Mouse (Mus musculus) thymus, postnatal 25 days (tissue): ENCODE measurements around the gene Prkar2b.
A peak's percentile ranks its signal among the peaks of the same experiment; 100 is the strongest.

Experiments used
- DNase-seq: peaks from one replicate; pipeline ENCODE4 v3.0.0; 2022

The Prkar2b gene

DNA sequence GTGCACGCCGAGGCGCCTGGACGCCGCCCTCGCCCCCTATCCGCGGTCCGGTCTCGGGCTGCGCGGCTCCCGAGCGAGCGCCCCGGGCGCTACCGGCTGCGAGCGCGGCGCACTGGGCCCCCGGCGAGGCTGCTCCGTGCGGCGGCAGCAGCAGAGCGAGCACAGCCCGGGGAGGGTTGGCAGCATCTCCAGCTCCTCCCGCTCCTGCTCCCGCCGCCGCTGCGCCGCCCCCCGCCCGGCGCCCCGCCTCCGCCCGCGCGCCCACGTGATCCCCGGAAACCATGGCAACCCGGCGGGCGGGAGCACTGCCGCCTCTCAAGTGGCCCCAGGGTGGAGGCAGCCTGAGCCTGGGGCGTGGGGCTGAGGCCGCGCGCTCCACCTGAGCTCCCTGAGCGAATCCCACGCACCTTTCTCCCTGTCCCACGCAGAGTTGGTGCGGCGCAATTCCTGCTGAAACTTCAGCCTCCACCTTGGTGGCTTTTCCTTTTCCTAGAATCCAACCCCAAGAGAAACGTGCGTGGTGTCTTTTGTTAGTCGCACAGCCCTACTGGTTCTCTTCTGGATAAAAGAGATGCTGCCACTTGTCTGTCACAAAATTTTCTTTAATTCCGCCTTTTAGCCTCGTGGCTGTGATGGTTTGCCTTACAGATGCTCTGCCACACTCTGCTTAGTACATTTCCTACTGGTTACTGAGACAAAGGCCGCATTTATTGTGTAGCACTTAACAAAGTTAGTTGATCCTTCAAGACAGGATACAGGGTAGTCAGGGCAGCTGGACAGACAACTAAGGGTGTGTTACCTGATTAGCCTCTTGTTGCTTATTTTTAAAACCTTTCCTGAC, at the start of gene Prkar2b:
Prkar2b (minus strand) TSS at position 207 of the 841 bp plus-strand sequence.
- DNase-seq, result peak; percentile 97

GRCm38 (mm10) chr12:32109201-32109600, 48.1 kb upstream of the Prkar2b start:
- DNase-seq, result no peak

- DNase-seq, result no peak
These were observed 43.9 kb upstream of the Prkar2b start for GRCm38 (mm10) chr12:32104955-32105521.

DNA sequence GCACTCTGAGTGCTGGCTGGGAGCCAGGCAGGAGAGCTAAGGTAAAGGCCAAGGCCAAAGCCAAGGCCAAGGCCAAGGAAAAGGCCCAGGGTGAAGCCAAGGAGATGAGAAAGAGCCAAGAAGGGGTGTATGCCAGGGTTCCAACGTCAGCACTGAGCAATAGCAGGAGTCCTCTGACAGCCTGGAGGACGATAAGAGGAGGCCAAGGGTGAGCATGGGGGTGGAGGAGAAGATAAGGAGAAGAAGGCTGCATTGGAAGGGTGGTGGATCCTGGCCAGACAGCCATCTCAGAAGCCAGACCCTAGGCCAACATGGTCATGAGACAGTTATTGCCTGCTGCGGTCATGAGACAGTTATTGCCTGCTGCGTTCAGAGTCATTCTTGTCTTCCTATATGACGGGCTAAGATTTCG, 43.4 kb upstream of the Prkar2b start:
- DNase-seq, result no peak

DNA sequence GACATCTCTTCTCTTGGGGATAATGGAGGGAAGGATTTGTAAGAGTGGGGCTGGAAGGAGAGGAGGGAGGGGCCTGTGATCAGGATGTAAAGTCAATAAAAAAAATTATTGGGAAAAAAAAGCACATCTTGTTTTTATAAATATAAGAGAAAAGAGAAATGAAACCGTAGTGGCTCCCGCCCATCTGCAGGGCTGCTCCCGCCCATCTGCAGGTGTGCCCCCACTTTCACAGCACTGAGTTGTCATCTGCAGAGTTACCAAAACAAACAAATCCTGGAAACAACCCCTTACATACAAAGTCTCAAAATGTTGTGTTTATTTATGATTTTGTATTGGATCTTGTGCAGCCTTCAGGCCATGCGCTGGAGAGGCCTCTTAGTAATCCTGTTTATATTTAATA, 40.2 kb upstream of the Prkar2b start:
- no peak for DNase-seq

GRCm38 (mm10) chr12:32099686-32100206, 38.6 kb upstream of the Prkar2b start:
- DNase-seq, result no peak

DNA sequence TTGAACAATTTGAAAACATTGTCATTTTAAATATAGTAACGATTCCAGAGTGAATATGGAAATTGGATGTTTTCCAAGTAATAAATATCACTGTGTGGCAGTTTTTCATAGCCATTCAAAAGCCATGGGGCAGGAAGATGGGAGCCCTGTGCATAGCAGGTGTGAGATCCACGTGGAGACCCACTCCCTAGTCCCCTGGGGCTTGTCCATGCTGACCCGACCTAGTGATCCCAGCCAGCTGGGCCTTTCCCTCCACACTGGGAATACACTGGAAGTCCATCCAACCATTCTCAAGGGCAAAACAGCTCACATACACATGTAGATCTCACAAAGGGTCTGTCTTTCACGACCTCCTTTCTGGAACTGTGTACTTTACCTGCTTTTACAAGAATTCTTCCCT, 37.5 kb upstream of the Prkar2b start:
- DNase-seq, result no peak

DNA sequence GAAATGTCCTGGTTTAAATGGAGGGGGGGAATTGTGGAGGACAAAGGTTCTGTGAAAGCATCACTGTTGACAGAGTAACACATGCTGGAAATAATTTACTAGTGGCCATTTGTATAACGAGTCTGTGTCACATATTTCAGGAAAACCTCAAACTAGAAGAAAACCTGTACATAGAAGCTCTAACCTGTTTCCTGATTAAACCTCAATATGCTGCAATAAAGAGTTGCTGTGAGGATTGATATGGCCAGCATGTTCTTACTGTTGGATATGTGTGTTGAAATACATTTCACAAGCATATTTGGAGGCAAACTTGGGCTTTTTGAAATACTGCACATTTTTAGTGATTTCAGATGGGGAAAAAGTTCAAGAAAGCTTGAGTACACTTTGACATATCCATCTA, 36.0 kb upstream of the Prkar2b start:
- no peak for DNase-seq

DNA sequence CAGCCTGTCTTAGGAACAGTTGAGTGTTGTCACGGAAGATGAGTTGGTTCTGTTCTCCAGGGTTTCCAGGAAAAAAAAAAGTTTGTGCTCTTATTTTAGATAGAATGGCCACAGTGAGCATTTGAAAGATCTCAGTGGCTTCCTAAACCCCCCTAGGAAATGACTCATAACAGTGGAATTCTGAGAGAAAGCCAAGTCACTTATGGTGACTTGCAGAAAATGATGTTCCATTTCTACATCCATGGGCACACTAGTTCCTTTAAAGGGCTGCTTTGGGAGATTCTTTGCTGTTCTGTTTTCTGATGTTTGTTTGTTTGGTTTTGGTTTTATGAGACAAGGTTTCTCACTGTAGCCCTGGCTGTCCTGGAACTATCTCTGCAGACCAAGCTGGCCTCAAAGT, 34.1 kb upstream of the Prkar2b start:
- DNase-seq, result no peak

- no peak for DNase-seq
These were observed 31.4 kb upstream of the Prkar2b start for GRCm38 (mm10) chr12:32092452-32092851.

GRCm38 (mm10) chr12:32088566-32088965, 27.5 kb upstream of the Prkar2b start:
- DNase-seq, result peak; percentile 27

- DNase-seq, result peak; percentile 22
These were observed 26.2 kb upstream of the Prkar2b start for GRCm38 (mm10) chr12:32087339-32087738.

DNA sequence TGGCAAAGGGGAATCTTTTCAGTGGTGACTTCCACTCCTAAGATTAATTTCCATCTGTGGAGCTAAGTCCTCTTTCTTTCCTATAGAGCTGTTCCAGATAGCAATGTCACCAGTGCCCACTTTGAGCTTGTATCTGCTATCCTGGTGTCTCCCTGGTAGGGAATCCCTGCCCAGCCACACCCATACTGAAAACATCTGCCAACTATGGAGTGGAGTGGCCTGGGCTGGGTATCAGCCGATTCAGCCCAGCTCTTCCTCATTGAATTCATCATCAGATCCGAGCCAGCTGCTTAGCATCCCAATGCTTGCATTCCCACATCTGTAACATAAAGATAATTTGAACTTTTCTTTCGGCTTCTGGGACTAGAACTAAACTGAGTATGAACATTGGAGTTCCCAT, 25.8 kb upstream of the Prkar2b start:
- DNase-seq, result no peak

GRCm38 (mm10) chr12:32085856-32086255, 24.8 kb upstream of the Prkar2b start:
- DNase-seq, result no peak

DNA sequence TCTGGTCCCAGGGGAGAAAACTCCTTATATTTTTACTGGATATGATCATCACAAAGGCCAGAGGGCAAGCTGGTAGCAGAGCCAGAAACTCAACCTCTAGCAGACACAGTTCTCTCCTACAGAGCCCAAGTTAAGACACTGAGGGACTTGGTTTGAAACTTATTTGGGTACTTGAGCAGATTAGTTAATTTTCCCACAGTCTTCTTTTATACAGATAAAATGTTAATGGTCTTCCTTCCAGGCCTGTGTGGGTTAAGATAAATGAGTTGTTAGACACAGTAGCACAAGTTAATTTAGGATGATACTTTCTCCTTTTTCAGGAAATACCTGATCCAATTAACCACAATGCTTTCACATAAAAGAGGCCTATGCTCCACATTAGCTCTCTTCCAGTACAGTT, 24.1 kb upstream of the Prkar2b start:
- no peak for DNase-seq

DNA sequence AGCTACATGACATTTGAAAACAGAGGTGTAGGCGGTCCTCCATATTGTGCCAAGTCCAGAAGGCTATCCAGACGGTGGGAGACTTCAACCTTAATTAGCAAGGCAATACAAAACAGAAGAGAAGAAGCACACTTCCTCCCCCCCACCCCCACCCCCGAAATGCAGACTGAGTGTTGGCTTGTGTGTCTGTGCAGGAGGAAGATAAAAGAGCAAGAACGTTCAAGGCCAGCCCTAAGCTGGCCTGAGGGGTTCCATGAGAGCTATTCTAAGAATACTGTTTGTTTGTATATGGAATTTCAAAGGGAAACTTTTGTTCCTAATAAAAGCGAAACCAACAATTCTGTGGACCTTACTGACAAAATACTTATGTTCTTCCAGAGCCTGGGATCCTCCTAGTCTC, 23.5 kb upstream of the Prkar2b start:
- DNase-seq, result no peak

- DNase-seq, result no peak
These were observed 19.6 kb upstream of the Prkar2b start for GRCm38 (mm10) chr12:32080692-32081091.

GRCm38 (mm10) chr12:32077403-32077802, 16.3 kb upstream of the Prkar2b start:
- no peak for DNase-seq

- DNase-seq, result no peak
These were observed 15.0 kb upstream of the Prkar2b start for GRCm38 (mm10) chr12:32075831-32076715.

- no peak for DNase-seq
These were observed 13.2 kb upstream of the Prkar2b start for GRCm38 (mm10) chr12:32074271-32074670.

- DNase-seq, result no peak
These were observed 4.9 kb upstream of the Prkar2b start for GRCm38 (mm10) chr12:32066004-32066403.

GRCm38 (mm10) chr12:32060247-32061089, 628 bp downstream of the Prkar2b start:
- DNase-seq, result no peak
